Mouse (Mus musculus) CH12.LX (cell line): ENCODE data around the gene Kat2b. TPM values are rescaled to one million over a fixed set of nuclear protein-coding genes. Genes with fewer than 3 reads are reported as not detected.

Experiments
- DNase-seq: peaks from one replicate; pipeline ENCODE4 v3.0.0-alpha.2; 2013; ENCODE audit errors: extremely low read depth
- H3K27ac ChIP-seq: 2 replicates; pipeline ENCODE4 v1.5.1; 2012; ENCODE audit warnings: low read depth, mild to moderate bottlenecking, control low read depth, moderate library complexity; ENCODE audit not compliant: insufficient read depth
- H3K27me3 ChIP-seq: replicated peaks from 2 replicates; pipeline ENCODE3; 2012; ENCODE audit warnings: inconsistent platforms
- H3K36me3 ChIP-seq, 2 experiments: replicated peaks in 1 of 2; 2 replicates each; pipeline versions ENCODE3 to v1.6.1; 2012; ENCODE audit warnings: inconsistent platforms in 1 of 2, low read length in 1 of 2, mild to moderate bottlenecking in 1 of 2, mixed read lengths in 1 of 2, moderate library complexity in 1 of 2; ENCODE audit not compliant: control insufficient read depth in 1 of 2, insufficient read depth in 1 of 2
- H3K4me1 ChIP-seq, 2 experiments: 2 replicates each; pipeline ENCODE4 v1.6.1; 2012; ENCODE audit warnings: inconsistent platforms in 1 of 2, moderate library complexity in 1 of 2; ENCODE audit not compliant: insufficient read depth in 2 of 2, control insufficient read depth in 1 of 2
- H3K4me2 ChIP-seq: 2 replicates; pipeline ENCODE4 v1.6.1; 2012; ENCODE audit warnings: low read depth, mild to moderate bottlenecking, control low read depth; ENCODE audit not compliant: poor library complexity, insufficient read depth, severe bottlenecking
- H3K4me3 ChIP-seq, 3 experiments: fragments of 150-350 bp in 1 of 3; sonication (generic) in 1 of 3; replicated peaks in 1 of 3; 2 replicates each; pipeline versions ENCODE3 to v1.5.1; 2011 to 2012; ENCODE audit warnings: low read depth in 2 of 3, low read length in 2 of 3, mild to moderate bottlenecking in 2 of 3, moderate library complexity in 2 of 3, control low read depth in 1 of 3, improper control_type of control experiment in 1 of 3, inconsistent platforms in 1 of 3, mixed read lengths in 1 of 3; ENCODE audit not compliant: poor library complexity in 1 of 3
- H3K79me2 ChIP-seq: replicated peaks from 2 replicates; pipeline ENCODE4 v1.6.1; 2012; ENCODE audit warnings: mild to moderate bottlenecking, moderate library complexity; ENCODE audit not compliant: control insufficient read depth, poor library complexity, insufficient read depth, severe bottlenecking; ENCODE audit errors: extremely low read depth
- H3K9ac ChIP-seq: 2 replicates; pipeline ENCODE4 v1.6.1; 2012; ENCODE audit warnings: low read depth, mild to moderate bottlenecking, control low read depth, moderate library complexity; ENCODE audit not compliant: insufficient read depth
- H3K9me3 ChIP-seq: replicated peaks from 2 replicates; pipeline ENCODE3; 2012; ENCODE audit warnings: low read length, inconsistent platforms, mixed read lengths
- CHD2 ChIP-seq: IDR thresholded peaks from 2 replicates; pipeline ENCODE4 v1.6.1; 2011; ENCODE audit warnings: low read length, improper control_type of control experiment
- CTCF ChIP-seq, 2 experiments: IDR thresholded peaks in 1 of 2; conservative IDR thresholded peaks in 1 of 2; 2 replicates each; pipeline ENCODE4 v1.5.1; 2011 to 2012; ENCODE audit warnings: low read depth in 2 of 2, low read length in 2 of 2, improper control_type of control experiment in 1 of 2, inconsistent platforms in 1 of 2, mild to moderate bottlenecking in 1 of 2, moderate library complexity in 1 of 2
- E2F4 ChIP-seq: IDR thresholded peaks from 2 replicates; pipeline ENCODE4 v1.6.1; 2011; ENCODE audit warnings: low read depth, low read length, improper control_type of control experiment; ENCODE audit not compliant: insufficient replicate concordance
- ELF1 ChIP-seq: IDR thresholded peaks from 2 replicates; pipeline ENCODE4 v1.6.1; 2014; ENCODE audit warnings: low read depth, mild to moderate bottlenecking, inconsistent platforms, low read length, improper control_type of control experiment
- EP300 ChIP-seq: IDR thresholded peaks from 2 replicates; pipeline ENCODE4 v1.6.1; 2011; ENCODE audit warnings: low read length, improper control_type of control experiment
- GABPA ChIP-seq: IDR thresholded peaks from 2 replicates; pipeline ENCODE4 v1.6.1; 2012; ENCODE audit warnings: low read depth, low read length, improper control_type of control experiment, inconsistent platforms; ENCODE audit not compliant: insufficient replicate concordance
- HCFC1 ChIP-seq: IDR thresholded peaks from 2 replicates; pipeline ENCODE4 v1.6.1; 2012; ENCODE audit warnings: low read depth, mild to moderate bottlenecking, inconsistent platforms, low read length, improper control_type of control experiment
- IRF4 ChIP-seq: IDR thresholded peaks from 2 replicates; pipeline ENCODE4 v1.6.1; 2014; ENCODE audit warnings: low read depth, mild to moderate bottlenecking, inconsistent platforms, low read length, improper control_type of control experiment
- JUN ChIP-seq: IDR thresholded peaks from 2 replicates; pipeline ENCODE4 v1.6.1; 2011; ENCODE audit warnings: low read depth, mild to moderate bottlenecking, low read length, improper control_type of control experiment, moderate library complexity; ENCODE audit not compliant: insufficient read depth
- KAT2A ChIP-seq: IDR thresholded peaks from 2 replicates; pipeline ENCODE4 v1.6.1; 2012; ENCODE audit warnings: low read length, improper control_type of control experiment, inconsistent platforms; ENCODE audit not compliant: insufficient replicate concordance
- MAFK ChIP-seq: IDR thresholded peaks from 2 replicates; pipeline ENCODE4 v1.6.1; 2011; ENCODE audit warnings: low read length, improper control_type of control experiment; ENCODE audit not compliant: insufficient replicate concordance
- MAZ ChIP-seq: IDR thresholded peaks from 2 replicates; pipeline ENCODE4 v1.6.1; 2012; ENCODE audit warnings: low read depth, mild to moderate bottlenecking, inconsistent platforms, low read length, improper control_type of control experiment, moderate library complexity
- MEF2A ChIP-seq: IDR thresholded peaks from 2 replicates; pipeline ENCODE4 v1.6.1; 2014; ENCODE audit warnings: low read depth, mild to moderate bottlenecking, inconsistent platforms, low read length, improper control_type of control experiment, borderline replicate concordance
- MXI1 ChIP-seq: IDR thresholded peaks from 2 replicates; pipeline ENCODE4 v1.6.1; 2011; ENCODE audit warnings: mild to moderate bottlenecking, low read depth, low read length, improper control_type of control experiment
- MYC ChIP-seq: IDR thresholded peaks from 2 replicates; pipeline ENCODE4 v1.6.1; 2011; ENCODE audit warnings: low read depth, mild to moderate bottlenecking, improper control_type of control experiment, low read length
- PAX5 ChIP-seq: IDR thresholded peaks from 2 replicates; pipeline ENCODE4 v1.6.1; 2012; ENCODE audit warnings: low read length, inconsistent platforms, mixed read lengths
- RAD21 ChIP-seq: IDR thresholded peaks from 2 replicates; pipeline ENCODE4 v1.6.1; 2011; ENCODE audit warnings: low read depth, mild to moderate bottlenecking, low read length, improper control_type of control experiment, moderate library complexity
- SIN3A ChIP-seq: IDR thresholded peaks from 2 replicates; pipeline ENCODE4 v1.6.1; 2012; ENCODE audit warnings: low read length, improper control_type of control experiment, inconsistent platforms
- SMC3 ChIP-seq: IDR thresholded peaks from 2 replicates; pipeline ENCODE4 v1.6.1; 2011; ENCODE audit warnings: low read depth, low read length, improper control_type of control experiment
- UBTF ChIP-seq: IDR thresholded peaks from 2 replicates; pipeline ENCODE4 v1.6.1; 2012; ENCODE audit warnings: low read depth, mild to moderate bottlenecking, inconsistent platforms, low read length, improper control_type of control experiment, moderate library complexity
- USF1 ChIP-seq: IDR thresholded peaks from 2 replicates; pipeline ENCODE4 v1.6.1; 2014; ENCODE audit warnings: low read depth, mild to moderate bottlenecking, inconsistent platforms, low read length, improper control_type of control experiment
- ZKSCAN1 ChIP-seq: IDR thresholded peaks from 2 replicates; pipeline ENCODE4 v1.6.1; 2012; ENCODE audit warnings: low read depth, inconsistent platforms, low read length, improper control_type of control experiment, borderline replicate concordance
- ZNF384 ChIP-seq: IDR thresholded peaks from 2 replicates; pipeline ENCODE4 v1.6.1; 2012; ENCODE audit warnings: low read depth, low read length, improper control_type of control experiment, inconsistent platforms
- dilution Hi-C: fragments of 300-500 bp; cut with MboI; formaldehyde crosslinking; loops from 2 replicates; pipeline ENCODE4 v1.14.3; 2020; ENCODE audit warnings: low sequenced_read_pairs; ENCODE audit not compliant: extremely low pct_unique_long_range_greater_than_20kb, extremely low pct_ligation_motif_present
- in situ Hi-C: fragments of 300-500 bp; cut with MboI; formaldehyde crosslinking; loops from 3 replicates; pipeline ENCODE4 v1.14.3; 2019; ENCODE audit warnings: low sequenced_read_pairs, low pct_ligation_motif_present, low pct_unique_long_range_greater_than_20kb, mixed read lengths
- polyA plus RNA-seq: library from polyadenylated mRNA; unstranded; fragments of >175 nt; gene quantifications from 2 replicates; pipeline ENCODE4 v1.2.1, GENCODE M21; 2012; ENCODE audit warnings: low read depth; ENCODE audit not compliant: insufficient read length
- total RNA-seq, 2 experiments: library from RNA; depleted of rRNA; stranded (reverse); fragments of 300-350 nt in 1 of 2; fragments of >200 nt in 1 of 2; gene quantifications; 2 replicates each; pipeline ENCODE4 v1.2.3; 2012 to 2014

The Kat2b gene
- total and polyA plus RNA-seq, 3 experiments, result 3.6 to 4.6 (median 4.1) TPM

DNA sequence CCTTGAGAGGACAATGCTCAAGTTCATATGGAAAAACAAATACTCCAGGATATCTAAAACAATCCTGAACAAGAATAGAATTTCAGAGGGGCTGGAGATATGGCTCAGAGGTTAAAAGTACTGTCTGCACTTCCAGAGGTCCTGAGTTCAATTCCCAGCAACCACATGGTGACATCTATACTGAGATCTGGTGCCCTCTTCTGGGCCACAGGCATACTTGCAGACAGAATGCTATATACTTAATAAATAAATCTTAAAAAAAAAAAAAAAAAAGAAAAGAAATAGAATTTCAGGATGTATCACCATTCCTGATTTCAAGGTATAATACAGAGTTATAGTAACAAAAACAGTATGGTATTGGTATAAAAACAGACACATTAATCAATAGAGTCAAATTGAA is 47.3 kb upstream of the Kat2b start:
- Histone ChIP-seq H3K27ac (no peak overlapping the region), H3K4me3 (no peak overlapping the region), H3K9me3 (no peaks in the 10 kb centered on the region), H3K27me3 (no peaks in the 10 kb centered on the region), H3K79me2 (no peaks in the 10 kb centered on the region), H3K36me3 (peaks cover 0 to 6% of the 10 kb centered on the region in 2 experiments), H3K9ac (no peak overlapping the region), H3K4me2 (no peak overlapping the region), H3K4me1 (no peaks in the 10 kb centered on the region)
- DNase-seq, result peak; percentile 3
- dilution Hi-C loops (no loop called here), in situ Hi-C loops (no loop called here)
- no peak for TF ChIP-seq E2F4
- peak; percentile 10; the same call in 1 of the 2 replicates for TF ChIP-seq ZNF384
- no peak for TF ChIP-seq ELF1
- no peak for TF ChIP-seq MYC
- peak in 1 of 2 experiments; percentile 34; a peak in 2 of 4 replicates for TF ChIP-seq CTCF (conservative IDR thresholded peaks at IDR 0.05 in 1 of 2, IDR thresholded peaks at IDR 0.05 in 1 of 2; ENCODE audit: low read depth in 2 of 2, low read length in 2 of 2)
- TF ChIP-seq SMC3, result no peak
- TF ChIP-seq IRF4, result no peak
- no peak for TF ChIP-seq MXI1
- TF ChIP-seq MAFK, result no peak
- no peak for TF ChIP-seq ZKSCAN1
- TF ChIP-seq UBTF, result no peak
- no peak for TF ChIP-seq KAT2A
- no peak for TF ChIP-seq GABPA
- TF ChIP-seq MEF2A, result no peak
- peak; percentile 10 for TF ChIP-seq RAD21
- TF ChIP-seq PAX5, result no peak
- TF ChIP-seq MAZ, result no peak
- no peak for TF ChIP-seq JUN
- TF ChIP-seq, all 38 proteins: peak for 3

- Histone ChIP-seq H3K27ac (no peak overlapping the region), H3K4me1 (no peaks in the 10 kb centered on the region), H3K9ac (no peak overlapping the region), H3K36me3 (peaks cover 0 to 2% of the 10 kb centered on the region in 2 experiments), H3K27me3 (no peaks in the 10 kb centered on the region), H3K79me2 (no peaks in the 10 kb centered on the region)
- DNase-seq, result no peak
- in situ Hi-C loops, result no loop called here
- no peak for TF ChIP-seq HCFC1
- no peak for TF ChIP-seq USF1
- TF ChIP-seq ZKSCAN1, result no peak
- TF ChIP-seq RAD21, result no peak
- TF ChIP-seq ZNF384, result no peak
- no peak for TF ChIP-seq EP300
- TF ChIP-seq CHD2, result no peak
- no peak for TF ChIP-seq SIN3A
- TF ChIP-seq ELF1, result no peak
- TF ChIP-seq KAT2A, result no peak
- TF ChIP-seq, all 38 proteins: peak for 0
- H3K9me3 ChIP-seq, result no peaks in the 10 kb centered on the region
- dilution Hi-C loops, result no loop called here
- H3K4me3 ChIP-seq, result no peak overlapping the region
- H3K4me2 ChIP-seq, result no peak overlapping the region
These were observed 46.2 kb upstream of the Kat2b start for GRCm38 (mm10) chr17:53520509-53520908.
